Mouse (Mus musculus): Measurements from ENCODE around the gene Ap3m1. TPM values are rescaled to one million over a fixed set of nuclear protein-coding genes. Genes with fewer than 3 reads are reported as not detected.

Gene Ap3m1
- polyA plus RNA-seq, 1 experiment from 2014 or later: 28.6 TPM

- Histone ChIP-seq H3K9ac (replicated peaks) (no peak overlapping the region), H3K4me2 (ENCODE audit: low read depth, low read length) (no peak overlapping the region), H3K27me3 (ENCODE audit: insufficient read depth, low read length) (no peaks in the 10 kb centered on the region), H3K36me3 (replicated peaks; ENCODE audit: insufficient read depth, low read length) (no peaks in the 10 kb centered on the region), H3K27ac (ENCODE audit: low read depth) (peak overlapping the region; percentile 29; the same call in 1 of the 2 replicates), H3K4me3 (ENCODE audit: low read depth, low read length) (no peak overlapping the region), H3K9me3 (ENCODE audit: low read length) (no peaks in the 10 kb centered on the region), H3K4me1 (ENCODE audit: insufficient read depth) (peaks cover 12% of the 10 kb centered on the region)
- DNase-seq (no peak), ATAC-seq (no peak)
- 0 out of 2 replicates have a peak, but pooled peaks have one; percentile 25 for TF ChIP-seq EP300 (IDR thresholded peaks at IDR 0.05; ENCODE audit: low read depth)
- TF ChIP-seq CTCF (IDR thresholded peaks at IDR 0.05; ENCODE audit: low read depth): no peak
- WGBS (ENCODE audit: insufficient replicate concordance): 59% methylated on average over 5 of the region's 5 CpGs
Measured at GRCm38 (mm10) chr14:21062766-21063513, 10.6 kb upstream of the Ap3m1 start.

- Histone ChIP-seq H3K4me1 (ENCODE audit: insufficient read depth) (no peaks in the 10 kb centered on the region), H3K27me3 (ENCODE audit: insufficient read depth, low read length) (no peaks in the 10 kb centered on the region), H3K9ac (replicated peaks) (no peak overlapping the region), H3K27ac (ENCODE audit: low read depth) (no peak overlapping the region), H3K4me3 (ENCODE audit: low read depth, low read length) (no peak overlapping the region), H3K9me3 (ENCODE audit: low read length) (no peaks in the 10 kb centered on the region), H3K4me2 (ENCODE audit: low read depth, low read length) (no peak overlapping the region), H3K36me3 (replicated peaks; ENCODE audit: insufficient read depth, low read length) (no peaks in the 10 kb centered on the region)
- ATAC-seq (no peak), DNase-seq (no peak)
- 79% methylated on average over 2 of the region's 2 CpGs for WGBS (ENCODE audit: insufficient replicate concordance)
- no peak for TF ChIP-seq EP300 (IDR thresholded peaks at IDR 0.05; ENCODE audit: low read depth)
- no peak for TF ChIP-seq CTCF (IDR thresholded peaks at IDR 0.05; ENCODE audit: low read depth)
Measured at GRCm38 (mm10) chr14:21058972-21059371, 6.7 kb upstream of the Ap3m1 start.

GRCm38 (mm10) chr14:21053586-21053985 lies 1.3 kb upstream of the Ap3m1 start:
- Histone ChIP-seq H3K4me3 (ENCODE audit: low read depth, low read length) (peak overlapping the region; percentile 96), H3K27ac (ENCODE audit: low read depth) (peak overlapping the region; percentile 96)
- TF ChIP-seq CTCF (IDR thresholded peaks at IDR 0.05; ENCODE audit: low read depth) (no peak), EP300 (IDR thresholded peaks at IDR 0.05; ENCODE audit: low read depth) (no peak)

GRCm38 (mm10) chr14:21053151-21053550 lies 843 bp upstream of the Ap3m1 start:
- peak; percentile 1; the same call in 1 of the 2 replicates for ATAC-seq
- peak overlapping the region; percentile 87 for H3K4me2 ChIP-seq (ENCODE audit: low read depth, low read length)
- no peaks in the 10 kb centered on the region for H3K36me3 ChIP-seq (replicated peaks; ENCODE audit: insufficient read depth, low read length)
- DNase-seq: no peak
- TF ChIP-seq EP300 (IDR thresholded peaks at IDR 0.05; ENCODE audit: low read depth) (no peak; the same call in 1 of the 2 replicates), CTCF (IDR thresholded peaks at IDR 0.05; ENCODE audit: low read depth) (no peak)
- 8% methylated on average over 8 of the region's 8 CpGs for WGBS (ENCODE audit: insufficient replicate concordance)
- no peaks in the 10 kb centered on the region for H3K27me3 ChIP-seq (ENCODE audit: insufficient read depth, low read length)
- peak overlapping the region; percentile 96 for H3K27ac ChIP-seq (ENCODE audit: low read depth)
- H3K4me1 ChIP-seq (ENCODE audit: insufficient read depth): peaks cover 11% of the 10 kb centered on the region; the same call in 1 of the 2 replicates
- peak overlapping the region; percentile 96 for H3K4me3 ChIP-seq (ENCODE audit: low read depth, low read length)
- no peaks in the 10 kb centered on the region for H3K9me3 ChIP-seq (ENCODE audit: low read length)
- peak overlapping the region; percentile 64 for H3K9ac ChIP-seq (replicated peaks)

More at GRCm38 (mm10) chr14:21053586-21053985, 1.3 kb upstream of the Ap3m1 start:
- Histone ChIP-seq H3K4me1 (ENCODE audit: insufficient read depth) (peaks cover 10% of the 10 kb centered on the region; the same call in 1 of the 2 replicates), H3K27me3 (ENCODE audit: insufficient read depth, low read length) (no peaks in the 10 kb centered on the region), H3K4me2 (ENCODE audit: low read depth, low read length) (peak overlapping the region; percentile 87), H3K9me3 (ENCODE audit: low read length) (no peaks in the 10 kb centered on the region), H3K9ac (replicated peaks) (no peak overlapping the region), H3K36me3 (replicated peaks; ENCODE audit: insufficient read depth, low read length) (no peaks in the 10 kb centered on the region)
- WGBS (ENCODE audit: insufficient replicate concordance): 49% methylated on average over 7 of the region's 7 CpGs
- ATAC-seq (no peak), DNase-seq (peak; percentile 43)

GRCm38 (mm10) chr14:21052781-21053130 lies 448 bp upstream of the Ap3m1 start:
- Histone ChIP-seq H3K4me2 (ENCODE audit: low read depth, low read length) (peak overlapping the region; percentile 87), H3K4me3 (ENCODE audit: low read depth, low read length) (peak overlapping the region; percentile 96), H3K27me3 (ENCODE audit: insufficient read depth, low read length) (no peaks in the 10 kb centered on the region), H3K36me3 (replicated peaks; ENCODE audit: insufficient read depth, low read length) (no peaks in the 10 kb centered on the region), H3K9ac (replicated peaks) (peak overlapping the region; percentile 64), H3K27ac (ENCODE audit: low read depth) (peak overlapping the region; percentile 96), H3K4me1 (ENCODE audit: insufficient read depth) (peaks cover 15% of the 10 kb centered on the region; the same call in 1 of the 2 replicates), H3K9me3 (ENCODE audit: low read length) (no peaks in the 10 kb centered on the region)
- peak; percentile 81 for DNase-seq
- no peak; the same call in 1 of the 2 replicates for TF ChIP-seq EP300 (IDR thresholded peaks at IDR 0.05; ENCODE audit: low read depth)
- peak; percentile 40 for TF ChIP-seq CTCF (IDR thresholded peaks at IDR 0.05; ENCODE audit: low read depth)
- WGBS (ENCODE audit: insufficient replicate concordance): under 1% methylated on average over 25 of the region's 25 CpGs
- peak; percentile 77 for ATAC-seq

- peak; percentile 0; the same call in 1 of the 2 replicates for ATAC-seq
- no peaks in the 10 kb centered on the region for H3K27me3 ChIP-seq (ENCODE audit: insufficient read depth, low read length)
Measured at GRCm38 (mm10) chr14:21051380-21052111, 762 bp downstream of the Ap3m1 start.

More at GRCm38 (mm10) chr14:21051380-21052111, 762 bp downstream of the Ap3m1 start:
- no peak for TF ChIP-seq EP300 (IDR thresholded peaks at IDR 0.05; ENCODE audit: low read depth)
- TF ChIP-seq CTCF (IDR thresholded peaks at IDR 0.05; ENCODE audit: low read depth): no peak
- H3K4me1 ChIP-seq (ENCODE audit: insufficient read depth): peaks cover 16% of the 10 kb centered on the region; the same call in 1 of the 2 replicates
- WGBS (ENCODE audit: insufficient replicate concordance): 6% methylated on average over 25 of the region's 28 CpGs
- H3K4me3 ChIP-seq (ENCODE audit: low read depth, low read length): peak overlapping the region; percentile 96
- H3K9ac ChIP-seq (replicated peaks): peak overlapping the region; percentile 93
- no peak for DNase-seq
- H3K36me3 ChIP-seq (replicated peaks; ENCODE audit: insufficient read depth, low read length): 0 out of 2 replicates have a peak, but pooled peaks cover 3% of the 10 kb centered on the region
- H3K27ac ChIP-seq (ENCODE audit: low read depth): peak overlapping the region; percentile 96
- no peaks in the 10 kb centered on the region for H3K9me3 ChIP-seq (ENCODE audit: low read length)
- H3K4me2 ChIP-seq (ENCODE audit: low read depth, low read length): peak overlapping the region; percentile 87

Measured in liver, postnatal 0 days (tissue).